Mouse (Mus musculus): Measurements from ENCODE around the gene Tnfaip2.

The Tnfaip2 gene

GRCm38 (mm10) chr12:111428364-111428763 lies 13.9 kb upstream of the Tnfaip2 start:
- no peak for DNase-seq

GRCm38 (mm10) chr12:111428961-111429911 lies 13.0 kb upstream of the Tnfaip2 start:
- DNase-seq: peak; percentile 60

- no peak for DNase-seq
Measured at GRCm38 (mm10) chr12:111430049-111430867, 12.0 kb upstream of the Tnfaip2 start.

GRCm38 (mm10) chr12:111430868-111431817 lies 11.1 kb upstream of the Tnfaip2 start:
- no peak for DNase-seq

GRCm38 (mm10) chr12:111432097-111432496 lies 10.2 kb upstream of the Tnfaip2 start:
- DNase-seq: no peak

GRCm38 (mm10) chr12:111432751-111433331 lies 9.4 kb upstream of the Tnfaip2 start:
- DNase-seq: no peak

GRCm38 (mm10) chr12:111434164-111434744 lies 8.0 kb upstream of the Tnfaip2 start:
- DNase-seq: no peak

- no peak for DNase-seq
Measured at GRCm38 (mm10) chr12:111434745-111435327, 7.4 kb upstream of the Tnfaip2 start.

- DNase-seq: no peak
Measured at GRCm38 (mm10) chr12:111436170-111436569, 6.1 kb upstream of the Tnfaip2 start.

- no peak for DNase-seq
Measured at GRCm38 (mm10) chr12:111436640-111437039, 5.6 kb upstream of the Tnfaip2 start.

- no peak for DNase-seq
Measured at GRCm38 (mm10) chr12:111437222-111437900, 4.9 kb upstream of the Tnfaip2 start.

- DNase-seq: no peak
Measured at GRCm38 (mm10) chr12:111438850-111439249, 3.4 kb upstream of the Tnfaip2 start.

GRCm38 (mm10) chr12:111440701-111441373 lies 1.4 kb upstream of the Tnfaip2 start:
- DNase-seq: no peak

GRCm38 (mm10) chr12:111441523-111441922 lies 746 bp upstream of the Tnfaip2 start:
- no peak for DNase-seq

GRCm38 (mm10) chr12:111443011-111443870 lies 972 bp downstream of the Tnfaip2 start:
- no peak for DNase-seq

- DNase-seq: no peak
Measured at GRCm38 (mm10) chr12:111443921-111444831, 1.9 kb downstream of the Tnfaip2 start.

- no peak for DNase-seq
Measured at GRCm38 (mm10) chr12:111445161-111445889, 3.1 kb downstream of the Tnfaip2 start.
